Mouse (Mus musculus): Measurements from ENCODE around the gene Hoxc6.

Gene Hoxc6

GRCm38 (mm10) chr15:103041613-103042012 is 43.6 kb downstream of the Hoxc6 start:
- no peak for DNase-seq

- DNase-seq, result no peak
Observed at GRCm38 (mm10) chr15:103042209-103042608, 44.2 kb downstream of the Hoxc6 start.

GRCm38 (mm10) chr15:103051670-103052069 is 53.6 kb downstream of the Hoxc6 start:
- DNase-seq, result no peak

GRCm38 (mm10) chr15:103053210-103053609 is 55.2 kb downstream of the Hoxc6 start:
- DNase-seq, result no peak

DNA sequence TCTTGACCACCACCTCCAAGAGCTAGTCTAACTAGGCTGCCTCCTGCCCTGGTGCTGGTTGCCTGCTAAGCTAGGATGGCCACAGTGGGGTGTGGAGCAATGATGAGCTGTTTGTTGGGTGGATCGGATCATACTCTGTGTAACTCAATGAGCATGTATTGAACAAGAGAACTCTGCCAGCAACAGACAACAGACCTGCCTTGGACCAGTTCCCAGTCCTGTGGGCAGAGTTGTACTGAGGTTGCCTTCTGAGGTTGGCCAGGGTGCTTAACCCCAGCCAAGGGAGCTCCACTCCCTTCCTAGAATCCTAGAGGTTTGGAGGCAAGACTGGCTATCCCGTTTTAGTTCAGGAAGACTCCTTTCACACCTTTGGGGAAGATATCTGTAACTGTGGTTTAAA is 58.3 kb downstream of the Hoxc6 start:
- DNase-seq, result no peak

DNA sequence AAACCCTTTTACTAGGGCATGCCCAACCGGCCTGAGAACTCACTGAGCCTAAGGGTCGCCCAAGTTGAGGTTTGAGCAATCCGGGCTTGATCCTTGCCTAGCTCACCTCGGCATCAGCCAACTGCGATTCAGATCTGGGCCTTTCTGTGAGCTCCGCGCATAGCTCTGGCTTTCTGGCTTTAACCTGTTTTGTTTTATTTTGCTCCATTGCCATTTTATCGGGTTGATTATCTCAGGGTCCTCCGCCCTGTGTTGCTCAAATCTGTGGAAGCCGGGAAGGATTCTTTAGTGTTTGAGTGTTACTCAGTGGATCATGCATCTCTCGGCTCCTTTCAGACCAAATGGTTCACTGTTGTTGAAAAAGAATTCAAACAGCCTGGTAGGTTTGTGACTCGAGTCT is 60.7 kb downstream of the Hoxc6 start:
- no peak for DNase-seq

- DNase-seq, result no peak
Observed at GRCm38 (mm10) chr15:103059393-103059992, 61.4 kb downstream of the Hoxc6 start.

DNA sequence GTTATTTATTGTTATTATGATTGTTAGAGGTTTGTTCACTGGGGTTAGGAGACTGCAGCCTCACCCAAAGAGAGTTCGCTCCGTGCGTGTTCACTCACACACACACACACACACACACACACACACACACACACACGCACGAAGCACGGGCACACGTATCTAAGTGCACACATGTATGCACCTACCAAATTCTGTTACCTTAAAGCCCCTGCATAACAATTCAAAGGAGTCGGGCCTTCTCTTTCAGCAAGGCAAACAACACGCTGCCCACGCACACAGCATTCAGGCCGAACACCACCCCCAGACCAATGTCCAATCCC is 61.9 kb downstream of the Hoxc6 start:
- DNase-seq, result no peak

DNA sequence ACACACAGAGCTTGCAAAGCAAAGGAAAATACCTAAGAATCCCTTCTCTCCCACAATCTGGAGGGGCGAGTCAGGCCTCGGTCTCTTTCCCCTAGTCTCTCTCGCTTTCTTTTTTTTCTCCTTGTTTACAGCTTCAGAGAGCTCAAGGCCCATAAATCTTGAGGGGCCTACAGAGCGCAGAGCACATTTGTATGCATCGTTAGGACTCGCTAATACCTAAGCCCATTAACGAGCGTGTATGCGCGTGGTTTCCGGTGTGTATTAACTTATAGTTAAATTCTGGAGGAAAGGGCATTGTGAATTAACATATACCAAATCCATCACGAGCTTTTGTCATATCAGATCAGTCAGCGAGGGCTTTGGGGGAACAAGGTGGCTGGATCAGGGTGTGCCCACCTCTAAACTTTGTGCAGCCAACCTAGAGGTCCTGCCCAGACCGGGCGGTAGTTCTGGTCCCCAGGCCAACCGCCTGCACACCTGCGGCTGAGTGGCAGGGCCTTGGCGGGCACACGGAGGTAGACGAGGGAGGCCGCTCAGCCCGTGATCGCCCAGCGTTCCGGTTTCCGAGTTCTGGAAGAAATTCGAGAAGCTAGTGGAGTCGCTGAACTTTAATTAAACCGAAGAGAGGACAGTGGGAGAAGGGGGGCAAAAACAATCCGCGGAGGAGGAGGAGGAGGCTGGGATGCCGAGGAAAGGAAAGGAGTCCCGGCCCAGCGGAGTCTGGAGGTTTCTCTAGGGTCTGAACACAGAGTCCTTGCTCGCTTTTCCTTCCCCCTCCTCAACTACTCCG is 62.5 kb downstream of the Hoxc6 start:
- DNase-seq, result no peak

DNA sequence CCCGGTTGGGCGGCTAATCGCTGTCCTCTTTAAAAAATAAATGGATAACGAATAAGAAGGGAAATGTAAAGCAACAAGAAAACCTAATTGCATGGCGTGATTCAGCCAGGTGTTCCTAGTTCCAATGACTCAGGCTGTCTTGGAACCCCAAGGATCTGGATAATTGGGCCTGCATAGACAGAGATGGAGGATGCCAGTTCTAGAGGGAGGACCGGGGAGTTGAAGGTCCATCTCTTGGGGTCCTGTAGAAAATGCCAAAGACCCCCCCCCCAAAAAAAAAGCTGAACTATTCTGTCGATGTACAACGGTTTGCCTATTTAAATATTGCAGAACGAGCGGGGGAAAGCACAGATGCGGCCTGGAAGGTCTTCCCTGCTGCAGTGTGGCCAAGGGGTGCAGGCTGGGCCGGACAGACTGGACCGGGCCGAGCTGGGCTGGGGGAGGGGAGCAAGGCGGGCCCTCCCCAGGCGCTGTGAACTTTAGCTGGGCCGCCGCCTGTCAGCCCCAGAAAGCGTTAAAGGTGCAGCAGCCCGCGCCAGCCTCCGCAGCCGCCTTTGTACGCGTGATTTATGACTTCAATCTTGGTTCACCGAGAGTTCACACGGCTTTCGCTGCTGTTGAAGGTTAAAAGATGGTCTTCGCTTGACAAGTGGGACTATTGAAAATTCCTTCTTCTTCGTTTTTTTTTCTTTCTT is 63.2 kb downstream of the Hoxc6 start:
- no peak for DNase-seq

Data from lung, postnatal 10 days (tissue).